Mouse (Mus musculus): ENCODE results near the gene Rgl1. TPM values are rescaled to one million over a fixed set of nuclear protein-coding genes. Genes with fewer than 3 reads are reported as not detected.

Gene Rgl1
- total RNA-seq, 2 experiments from 2014 or later = 50.8 to 60.7 TPM

DNA sequence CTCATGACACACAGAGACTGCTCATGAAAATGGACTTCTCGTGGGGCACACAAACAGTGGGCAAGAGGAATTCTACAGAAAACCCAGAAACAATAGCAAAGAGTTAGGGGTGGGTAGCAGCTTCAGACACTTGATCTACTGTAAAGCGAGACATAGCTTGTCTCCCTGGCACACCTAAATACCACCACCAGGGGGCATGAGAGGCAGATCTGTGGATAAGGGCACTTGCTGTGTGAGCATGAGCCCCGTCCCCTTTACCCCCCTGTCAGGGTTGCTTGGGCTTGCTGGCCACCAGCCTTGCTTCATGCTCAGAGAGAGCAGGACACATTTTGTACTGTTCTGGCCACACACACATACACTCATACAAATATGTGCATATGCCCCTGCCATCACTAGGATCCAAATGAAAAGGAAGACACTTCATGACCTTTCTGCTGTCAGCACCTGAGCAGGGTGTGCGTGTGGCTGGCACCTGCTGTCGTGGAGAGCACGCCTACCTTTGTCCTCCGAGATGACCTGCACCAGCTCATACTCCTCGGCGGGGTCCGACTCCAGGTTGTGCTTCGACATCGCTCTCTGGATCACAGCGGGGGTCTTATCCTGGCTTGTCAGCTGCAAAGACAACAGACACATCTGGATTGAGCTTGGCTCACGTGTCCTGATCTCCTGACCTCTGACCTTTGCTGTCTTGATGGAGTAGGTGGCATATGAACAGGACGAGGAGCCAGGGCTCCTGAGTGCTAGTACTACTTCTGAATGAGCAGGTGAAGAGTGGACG lies 245.2 kb downstream of the Rgl1 start:
- DNase-seq (ENCODE audit: low spot score in 2 of 2) = peak in 1 of 2 experiments; percentile 41

DNA sequence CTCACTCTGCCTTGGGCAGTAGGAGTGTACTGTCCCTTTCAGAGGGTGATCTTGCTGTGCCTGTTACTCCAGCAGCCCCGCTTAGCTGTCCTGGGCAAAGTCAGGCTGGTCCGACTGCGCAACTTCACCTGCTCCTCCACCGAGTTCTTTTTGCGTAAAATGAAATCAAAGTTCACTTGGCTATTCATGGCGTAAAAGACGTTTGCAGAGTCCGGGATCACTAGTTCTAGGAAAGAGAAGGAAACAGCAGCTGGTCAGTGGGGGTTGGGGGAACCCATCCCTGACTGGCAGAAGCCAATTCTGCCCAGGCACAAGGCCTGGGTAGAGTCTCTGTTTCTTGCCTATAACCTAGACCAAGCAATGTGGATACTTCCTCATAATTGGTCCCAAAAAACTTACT lies 247.2 kb downstream of the Rgl1 start:
- DNase-seq (ENCODE audit: low spot score in 2 of 2) = no peak

DNA sequence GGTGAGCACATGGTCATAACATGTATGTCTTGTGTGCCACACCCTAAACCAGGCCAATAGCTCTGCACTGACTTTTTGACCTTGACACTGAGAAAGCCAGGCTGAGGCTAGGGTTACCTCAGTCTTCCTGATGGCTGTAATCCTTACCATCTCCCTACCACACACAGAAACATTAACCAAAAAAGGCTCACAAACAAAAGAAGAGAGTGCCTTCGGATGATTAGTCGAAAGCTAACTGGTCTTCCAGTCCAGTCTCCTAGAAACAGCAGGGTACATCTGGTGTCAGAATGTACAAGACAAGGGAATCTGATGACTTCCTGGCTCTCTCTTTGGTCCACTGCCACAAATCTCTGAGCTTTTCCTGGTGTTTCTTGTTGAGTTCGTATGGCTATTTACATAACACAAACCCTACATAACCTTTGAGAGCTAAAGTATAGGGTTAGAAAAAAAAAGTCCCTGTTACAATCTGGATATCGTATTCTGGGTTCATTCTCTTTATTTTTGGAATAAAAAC lies 249.0 kb downstream of the Rgl1 start:
- no peak for DNase-seq (ENCODE audit: low spot score in 2 of 2)

DNA sequence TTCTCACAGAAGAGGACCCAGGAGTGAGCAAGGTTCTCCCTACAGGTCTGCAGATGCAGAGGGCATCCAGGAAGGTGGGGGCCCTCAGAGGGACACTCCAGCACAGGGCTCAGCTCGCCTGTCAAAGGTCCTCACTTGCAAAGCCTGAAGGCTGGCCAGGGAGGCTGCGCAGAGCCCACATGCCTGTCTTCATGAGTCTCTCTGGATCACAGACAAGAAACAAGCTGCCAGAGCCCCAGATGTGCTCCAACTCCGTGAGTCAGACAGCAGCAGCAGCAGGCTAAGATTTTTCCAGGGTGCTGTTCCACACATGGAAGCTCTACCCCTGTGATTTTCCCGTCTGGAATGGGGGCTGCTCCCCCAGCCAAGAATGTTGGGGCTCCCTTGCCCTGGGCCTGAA lies 251.9 kb downstream of the Rgl1 start:
- no peak for DNase-seq (ENCODE audit: low spot score in 2 of 2)

DNA sequence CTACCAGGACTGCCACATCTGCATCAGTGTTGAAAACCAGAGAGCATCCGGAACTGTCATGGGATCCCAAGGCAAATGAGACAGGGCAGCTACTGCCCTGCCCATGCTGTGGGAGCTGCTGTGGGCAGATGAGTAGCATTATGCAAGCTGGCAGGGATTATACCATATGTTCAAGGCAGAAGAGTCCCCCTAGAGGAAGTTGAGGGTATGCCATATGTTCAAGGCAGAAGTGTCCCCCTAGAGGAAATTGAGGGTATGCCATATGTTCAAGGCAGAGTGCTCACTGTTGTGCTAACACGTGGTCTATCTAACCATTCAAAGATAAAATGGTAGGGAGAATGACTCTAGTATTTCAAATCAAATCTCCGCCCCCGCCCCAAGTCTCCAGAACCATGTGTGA lies 254.9 kb downstream of the Rgl1 start:
- no peak for DNase-seq (ENCODE audit: low spot score in 2 of 2)

DNA sequence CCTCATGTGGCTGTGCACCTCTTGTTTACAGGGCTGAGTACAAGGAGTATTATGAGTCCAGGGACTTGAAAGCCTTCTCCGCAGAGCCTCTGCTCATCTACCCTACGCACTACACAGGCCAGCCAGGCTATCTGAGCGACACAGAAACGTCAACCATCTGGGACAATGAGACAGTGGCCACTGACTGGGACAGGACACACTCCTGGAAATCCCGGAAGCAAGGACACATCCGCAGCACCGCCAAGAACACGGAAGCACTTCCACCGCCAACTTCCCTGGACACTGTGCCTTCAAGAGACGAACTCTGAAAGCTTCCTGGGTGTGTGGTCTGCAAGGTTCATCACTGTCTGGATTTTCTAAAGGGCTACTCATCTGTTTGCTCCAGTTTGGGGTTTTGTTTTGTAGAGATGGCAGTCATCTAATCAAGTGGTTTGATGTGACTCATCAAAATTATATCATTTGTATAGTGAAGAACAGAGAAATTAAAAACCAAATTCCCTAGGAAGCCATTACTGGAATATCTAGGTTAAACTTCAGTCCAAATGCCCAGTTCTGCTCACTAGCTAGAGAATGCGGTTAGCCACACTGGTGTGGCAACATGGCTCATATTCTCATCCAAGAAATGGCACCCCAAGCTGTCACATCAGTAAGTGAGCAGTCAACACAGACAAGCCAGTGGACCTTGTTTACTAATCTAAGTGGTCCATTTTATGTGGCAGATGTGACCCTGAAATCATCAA lies 257.5 kb downstream of the Rgl1 start:
- no peak for DNase-seq (ENCODE audit: low spot score in 2 of 2)

DNA sequence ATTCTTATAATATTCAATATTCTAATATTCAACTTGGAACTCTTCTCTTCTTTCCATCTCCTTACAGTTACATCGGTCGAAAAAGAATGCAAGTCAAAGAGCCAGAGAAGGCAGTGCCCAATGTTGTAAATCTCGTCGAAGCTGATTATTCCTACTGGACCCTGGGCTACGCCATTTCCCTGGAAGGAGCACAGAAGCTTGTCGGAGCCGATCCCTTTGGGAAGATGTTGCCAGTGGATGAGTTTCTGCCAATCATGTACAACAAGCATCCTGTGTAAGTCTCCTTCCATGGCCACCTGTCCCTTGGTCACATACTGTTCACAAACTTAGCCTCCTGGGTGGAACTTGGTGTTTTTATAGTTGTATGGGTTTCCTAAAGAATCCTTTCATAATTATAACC lies 259.4 kb downstream of the Rgl1 start:
- no peak for DNase-seq (ENCODE audit: low spot score in 2 of 2)

DNA sequence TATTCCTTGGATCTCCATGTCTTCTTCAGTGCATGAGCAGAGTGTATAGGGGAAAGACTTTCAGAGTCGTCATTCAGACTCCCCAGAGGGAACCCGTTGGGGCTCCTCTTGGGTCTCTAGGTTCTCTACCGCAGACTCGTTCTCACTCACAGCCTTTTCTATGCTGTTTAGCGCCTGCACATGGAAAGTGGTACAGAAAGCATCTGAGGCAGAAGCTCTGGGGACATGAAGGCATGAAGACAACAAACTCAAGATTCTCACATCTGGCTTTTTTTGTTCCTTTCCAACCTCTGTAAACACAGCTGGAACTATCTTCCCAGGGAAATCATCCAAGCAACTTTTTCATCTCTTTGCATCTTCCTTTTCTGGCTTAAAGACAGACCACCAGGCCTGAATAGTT lies 260.0 kb downstream of the Rgl1 start:
- DNase-seq (ENCODE audit: low spot score in 2 of 2) = no peak

DNA sequence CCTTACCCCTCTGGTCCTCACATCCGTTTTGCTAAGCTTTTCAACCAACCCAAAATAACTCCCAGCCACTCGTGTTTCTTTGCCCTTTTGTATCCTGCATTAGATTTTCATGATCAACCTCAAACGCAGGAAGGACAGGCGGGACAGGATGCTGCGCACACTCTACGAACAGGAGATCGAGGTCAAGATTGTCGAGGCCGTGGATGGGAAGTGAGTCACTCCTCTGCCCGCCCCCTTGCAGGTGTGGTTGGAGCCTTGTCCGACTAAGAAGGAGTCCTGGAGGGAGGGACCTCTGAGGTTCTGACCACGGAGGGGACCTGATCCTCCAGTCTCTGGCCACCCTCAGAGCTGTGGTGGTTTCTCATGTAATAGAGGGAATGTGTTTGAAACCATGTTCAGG lies 266.3 kb downstream of the Rgl1 start:
- no peak for DNase-seq (ENCODE audit: low spot score in 2 of 2)

DNA sequence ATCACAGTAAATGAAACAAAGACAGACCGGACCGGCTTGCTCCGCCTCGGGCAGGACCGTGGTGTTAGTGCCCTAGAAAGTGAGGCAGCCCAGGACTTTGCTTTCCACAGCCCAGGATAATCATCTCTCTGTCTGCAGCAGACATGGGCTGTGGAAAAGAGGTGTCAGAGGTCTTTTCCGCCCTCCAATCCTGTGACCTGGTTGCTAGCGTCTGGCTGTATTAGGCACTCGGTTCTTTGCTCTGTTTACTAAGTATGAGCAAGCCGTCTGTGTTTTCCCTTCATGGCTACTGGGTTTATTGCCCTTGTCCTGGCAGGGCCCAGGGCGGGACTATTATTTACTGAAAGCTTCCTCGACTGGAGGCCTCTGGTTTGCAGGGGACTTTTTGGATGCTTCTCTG lies 268.6 kb downstream of the Rgl1 start:
- no peak for DNase-seq (ENCODE audit: low spot score in 2 of 2)

DNA sequence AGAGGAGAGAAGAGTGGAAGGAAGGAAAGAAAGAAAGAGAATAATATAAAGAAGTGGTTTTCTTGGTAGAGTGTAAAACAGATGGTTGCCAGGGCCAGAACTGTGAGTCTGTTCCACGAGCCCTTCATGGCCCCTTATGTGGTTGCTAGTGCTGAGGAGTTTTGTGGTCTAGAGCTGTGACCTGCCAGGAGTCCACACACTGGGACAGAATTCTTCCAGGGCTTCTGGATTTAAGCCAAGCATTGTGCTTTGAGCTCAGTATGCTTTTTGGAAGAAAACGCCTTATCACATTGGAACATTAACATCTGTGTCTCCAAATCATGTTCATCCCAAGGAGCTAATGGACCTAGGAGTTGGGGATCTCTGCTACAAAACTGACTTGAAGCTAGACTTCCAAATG lies 269.3 kb downstream of the Rgl1 start:
- DNase-seq (ENCODE audit: low spot score in 2 of 2) = no peak

DNA sequence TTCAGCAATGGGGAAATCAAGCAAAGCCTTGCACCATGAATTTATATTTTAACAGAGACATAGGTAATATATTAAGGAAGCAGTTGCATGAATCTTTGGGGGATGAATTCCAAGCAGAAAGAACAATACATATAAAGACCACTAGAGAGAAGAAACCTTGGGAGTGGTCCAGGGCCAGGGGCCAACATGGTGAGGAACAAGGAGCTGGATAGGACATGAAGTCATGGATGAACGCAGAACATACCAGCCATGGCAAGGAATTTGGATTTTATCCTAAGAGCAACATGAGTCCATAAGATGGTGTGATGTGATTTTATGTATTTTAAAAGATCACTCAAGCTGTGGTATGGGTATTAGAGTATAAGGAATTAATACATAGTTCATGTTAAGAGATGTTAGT lies 273.9 kb downstream of the Rgl1 start:
- DNase-seq (ENCODE audit: low spot score in 2 of 2) = no peak

DNA sequence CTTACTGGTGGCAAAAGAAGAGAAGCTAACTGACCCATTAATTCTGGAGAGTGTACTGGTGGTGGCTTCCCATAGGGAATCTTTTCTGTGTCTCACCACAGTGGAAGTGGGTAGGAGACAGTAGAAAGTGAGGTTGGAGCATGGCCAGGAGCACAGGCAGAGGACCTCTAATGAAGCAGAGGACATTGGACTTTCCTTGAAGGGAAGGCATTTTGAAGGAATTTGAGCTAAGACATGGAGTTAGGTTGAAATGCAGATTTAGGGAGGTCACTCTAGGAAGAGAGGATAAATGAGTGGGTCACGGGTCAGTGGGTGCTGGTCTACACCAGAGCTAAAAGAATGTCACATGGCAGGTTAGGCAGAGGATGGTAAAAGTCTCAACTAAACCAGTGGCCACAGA lies 275.3 kb downstream of the Rgl1 start:
- DNase-seq (ENCODE audit: low spot score in 2 of 2) = no peak

DNA sequence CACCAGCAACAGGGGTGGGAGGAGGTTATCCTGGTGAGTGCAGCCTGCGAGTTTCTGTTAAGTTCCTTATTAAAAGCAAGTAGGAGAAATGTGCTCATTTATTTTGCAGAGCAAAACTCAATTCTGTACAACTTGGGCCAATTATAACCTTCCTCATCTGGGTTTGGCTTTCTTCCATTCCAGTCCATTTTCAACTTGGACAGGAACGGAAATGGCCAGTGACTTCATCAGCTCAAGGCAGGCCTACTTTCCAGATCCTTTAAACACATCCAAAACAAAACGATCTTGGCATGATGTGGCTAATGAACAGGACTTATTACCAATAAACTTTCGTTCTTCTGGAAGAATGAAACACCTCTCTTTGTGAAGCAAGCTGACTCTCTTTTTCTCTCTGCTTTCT lies 290.0 kb downstream of the Rgl1 start:
- DNase-seq (ENCODE audit: low spot score in 2 of 2) = no peak

DNA sequence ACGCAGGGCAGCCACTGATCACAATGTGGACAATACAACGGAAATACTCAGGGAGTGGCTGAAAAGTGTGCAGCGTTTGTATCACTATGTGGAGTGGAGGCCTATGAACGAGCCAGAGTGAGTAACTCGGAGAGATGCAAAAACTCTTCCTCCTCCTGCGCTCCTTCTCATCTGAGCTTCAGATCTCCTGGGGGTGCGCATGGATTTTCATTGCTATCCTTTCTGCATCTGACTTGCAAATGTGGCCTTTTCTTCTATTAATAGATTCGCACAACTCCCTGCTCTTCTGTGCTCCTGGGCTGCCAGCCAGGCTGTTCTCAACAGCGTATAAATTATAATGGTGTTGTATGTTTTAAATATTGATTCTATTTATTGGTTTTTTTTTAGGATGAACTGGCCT lies 297.7 kb downstream of the Rgl1 start:
- DNase-seq (ENCODE audit: low spot score in 2 of 2) = no peak

Other genes with a start within 250 kb of the Rgl1 start
- not detected for gene Apobec4, start 15.8 kb downstream of the Rgl1 start, total RNA-seq (2021)
- gene Arpc5, start 191 bp upstream of the Rgl1 start, total RNA-seq (2021) = 100 to 1,000 TPM; 120 to 124 TPM
- 1 to 10 TPM; 5.4 to 7.3 TPM for gene Ncf2, start 33.8 kb upstream of the Rgl1 start, total RNA-seq (2021)
- gene Smg7, start 136.3 kb upstream of the Rgl1 start, total RNA-seq (2021) = 10 to 100 TPM; 65.4 to 73.4 TPM
- 1 to 10 TPM; 4.2 to 4.5 TPM for gene Nmnat2, start 188.6 kb upstream of the Rgl1 start, total RNA-seq (2021)